Mouse (Mus musculus) neural tube, embryonic 12.5 days (tissue): ENCODE data around the gene Rfk. TPM values are rescaled to one million over a fixed set of nuclear protein-coding genes. Genes with fewer than 3 reads are reported as not detected.

Source experiments
- ATAC-seq: fragments of 200-750 bp; cut with Nextera tagmentation; 2 replicates; pipeline ENCODE4 v1.8.0; 2017; ENCODE audit warnings: low read depth, mild to moderate bottlenecking, moderate TSS enrichment, moderate library complexity; ENCODE audit not compliant: low FRiP score
- H3K27ac ChIP-seq: fragments of 300-500 bp; sonication (generic); 2 replicates; pipeline ENCODE4 v1.5.1; 2016
- H3K27me3 ChIP-seq: fragments of 300-500 bp; sonication (generic); replicated peaks from 2 replicates; pipeline ENCODE4 v1.6.1; 2016; ENCODE audit warnings: mild to moderate bottlenecking
- H3K36me3 ChIP-seq: fragments of 300-500 bp; sonication (generic); 2 replicates; pipeline ENCODE4 v1.6.1; 2016; ENCODE audit warnings: mild to moderate bottlenecking
- H3K4me1 ChIP-seq: fragments of 300-500 bp; sonication (generic); 2 replicates; pipeline ENCODE4 v1.6.1; 2016
- H3K4me2 ChIP-seq: fragments of 300-500 bp; sonication (generic); replicated peaks from 2 replicates; pipeline ENCODE4 v1.6.1; 2016; ENCODE audit warnings: mild to moderate bottlenecking
- H3K4me3 ChIP-seq: fragments of 300-500 bp; sonication (generic); 2 replicates; pipeline ENCODE4 v1.5.1; 2016
- H3K9ac ChIP-seq: fragments of 300-500 bp; sonication (generic); 2 replicates; pipeline ENCODE4 v1.6.1; 2016; ENCODE audit warnings: mild to moderate bottlenecking
- H3K9me3 ChIP-seq: fragments of 300-500 bp; sonication (generic); 2 replicates; pipeline ENCODE4 v1.6.1; 2016; ENCODE audit warnings: mild to moderate bottlenecking
- WGBS: fragments of 180-500 bp; shearing (Covaris S2); methylation state at CpG from one replicate; pipeline ENCODE4 v1.1.7; 2016; 5-methylcytosine and 5-hydroxymethylcytosine counted together
- polyA plus RNA-seq: library from polyadenylated mRNA; unstranded; fragments of >200 nt; fragmentation: Nextera tagmentation; extraction: Ambion mirVana; gene quantifications from 2 replicates; pipeline ENCODE4 v1.2.1, GENCODE M21; 2016

The Rfk gene
- polyA plus RNA-seq, 1 experiment from 2014 or later: 94.8 TPM

DNA sequence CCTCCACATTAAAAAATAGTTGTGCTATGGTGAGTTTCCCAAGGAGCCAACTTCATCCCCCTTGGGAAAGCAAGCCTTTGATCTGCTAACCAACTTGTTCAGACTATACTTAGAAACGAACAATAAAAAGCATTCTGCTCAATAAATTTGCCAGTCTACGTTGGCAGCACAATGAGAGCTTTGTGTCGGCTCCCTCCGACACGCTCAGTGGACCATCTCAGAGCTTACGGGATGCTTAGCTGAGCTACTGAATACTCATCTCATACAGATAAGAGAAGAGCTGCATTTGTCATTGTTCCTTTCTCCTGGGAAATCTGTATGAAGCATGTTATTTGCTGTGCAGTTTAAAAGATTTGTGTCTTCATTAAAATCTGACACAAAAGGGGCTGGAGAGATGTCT is 7.4 kb upstream of the Rfk start:
- peak; percentile 67; the same call in 1 of the 2 replicates for ATAC-seq
- 14% methylated on average over 6 of the region's 6 CpGs for WGBS

DNA sequence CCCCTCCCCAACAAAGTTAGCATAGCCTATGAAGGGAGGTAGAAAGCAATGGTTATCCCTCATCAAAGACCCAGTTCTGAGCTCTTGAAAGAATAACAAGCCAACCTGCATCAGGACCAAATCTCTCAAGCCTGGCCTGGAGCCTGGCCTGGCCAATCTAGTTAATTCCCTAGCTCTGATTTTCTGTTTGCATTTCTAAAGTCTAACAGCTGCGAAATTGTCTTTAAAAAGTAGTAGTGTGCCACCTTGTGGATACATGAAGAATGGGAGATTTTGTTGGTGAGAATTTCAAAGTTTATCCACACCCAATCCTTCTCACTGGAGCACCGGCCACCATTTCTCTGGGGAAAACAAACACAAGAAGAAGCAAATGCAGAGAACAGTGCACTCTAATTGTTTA is 5.4 kb upstream of the Rfk start:
- Histone ChIP-seq H3K27me3 (no peaks in the 10 kb centered on the region), H3K4me2 (no peak overlapping the region), H3K27ac (no peak overlapping the region), H3K36me3 (no peaks in the 10 kb centered on the region), H3K4me1 (no peaks in the 10 kb centered on the region), H3K9me3 (no peaks in the 10 kb centered on the region), H3K9ac (no peak overlapping the region), H3K4me3 (no peak overlapping the region)
- 23% methylated on average over 2 of the region's 2 CpGs for WGBS
- ATAC-seq: no peak

More for the DNA sequence above, 7.4 kb upstream of the Rfk start:
- Histone ChIP-seq H3K9ac (no peak overlapping the region), H3K4me1 (no peaks in the 10 kb centered on the region), H3K27ac (no peak overlapping the region), H3K4me3 (no peak overlapping the region), H3K4me2 (no peak overlapping the region), H3K9me3 (no peaks in the 10 kb centered on the region), H3K27me3 (no peaks in the 10 kb centered on the region), H3K36me3 (no peaks in the 10 kb centered on the region)

DNA sequence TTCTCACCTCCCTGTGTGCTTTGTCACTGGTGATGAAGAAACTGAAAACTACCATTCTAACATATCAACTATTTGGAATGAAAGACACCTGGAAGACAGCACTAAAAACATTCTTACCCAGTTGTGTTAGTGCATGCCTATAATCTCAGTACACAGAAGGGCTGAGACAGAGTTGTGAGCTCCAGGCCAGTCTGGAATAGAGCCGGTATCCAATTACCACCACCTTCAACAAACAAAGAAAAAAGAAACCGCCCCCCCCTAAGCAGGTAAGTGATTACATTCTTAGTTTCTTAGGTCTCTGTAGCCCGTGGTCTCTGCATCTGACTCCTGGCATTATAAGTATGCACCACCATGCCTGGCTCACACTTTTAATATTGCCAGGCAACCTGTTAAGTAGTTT is 977 bp upstream of the Rfk start:
- Histone ChIP-seq H3K4me1 (peaks cover 9% of the 10 kb centered on the region), H3K36me3 (no peaks in the 10 kb centered on the region), H3K9me3 (no peaks in the 10 kb centered on the region), H3K27ac (no peak overlapping the region), H3K4me3 (no peak overlapping the region), H3K4me2 (no peak overlapping the region; the same call in 1 of the 2 replicates), H3K9ac (no peak overlapping the region), H3K27me3 (no peaks in the 10 kb centered on the region)
- WGBS: 11% methylated on average over 3 of the region's 3 CpGs
- ATAC-seq: no peak

DNA sequence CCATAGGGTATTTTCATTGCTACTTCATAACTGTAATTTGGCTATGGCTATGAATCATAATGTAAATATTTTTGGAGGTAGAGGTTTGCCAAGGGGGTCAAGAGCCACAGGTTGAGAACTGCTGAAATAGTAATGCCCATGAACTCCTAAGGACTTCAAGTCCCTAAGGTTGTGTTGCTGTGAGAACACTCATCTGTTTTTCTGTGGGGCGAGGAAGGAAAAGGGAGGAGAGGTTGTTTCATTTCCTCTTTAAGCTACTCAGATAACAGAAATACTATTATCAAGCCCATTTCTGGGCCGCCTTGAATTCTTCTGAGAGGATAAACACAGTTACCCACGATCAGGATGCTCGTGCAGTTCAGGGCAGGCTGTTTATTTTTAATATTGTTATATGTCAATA is 3.0 kb downstream of the Rfk start:
- Histone ChIP-seq H3K4me1 (peaks cover 9% of the 10 kb centered on the region), H3K27me3 (no peaks in the 10 kb centered on the region), H3K4me2 (no peak overlapping the region), H3K4me3 (no peak overlapping the region), H3K9ac (no peak overlapping the region), H3K27ac (no peak overlapping the region), H3K36me3 (peaks cover 19% of the 10 kb centered on the region), H3K9me3 (no peaks in the 10 kb centered on the region)
- no peak for ATAC-seq
- WGBS: 87% methylated on average over 4 of the region's 4 CpGs

DNA sequence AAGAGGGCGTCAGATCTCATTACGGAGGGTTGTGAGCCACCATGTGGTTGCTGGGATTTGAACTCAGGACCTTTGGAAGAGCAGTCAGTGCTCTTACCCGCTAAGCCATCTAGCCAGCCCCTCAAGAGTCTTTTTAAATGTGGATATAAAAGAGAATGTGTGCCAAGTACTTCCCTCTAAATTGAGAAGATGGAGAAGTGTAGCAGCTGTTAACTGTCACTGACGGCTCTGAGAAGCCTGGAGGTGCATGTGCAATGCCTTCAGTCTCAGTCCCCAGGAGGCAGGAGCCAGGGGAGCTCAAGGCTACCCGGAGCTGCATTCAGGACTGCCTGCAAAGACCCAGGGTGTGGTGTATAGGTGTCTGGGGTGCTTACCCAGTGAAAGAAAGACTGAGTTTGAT is 4.1 kb downstream of the Rfk start:
- Histone ChIP-seq H3K4me1 (peaks cover 9% of the 10 kb centered on the region), H3K27me3 (no peaks in the 10 kb centered on the region), H3K9me3 (no peaks in the 10 kb centered on the region), H3K9ac (no peak overlapping the region), H3K4me2 (no peak overlapping the region), H3K4me3 (no peak overlapping the region), H3K36me3 (peaks cover 19% of the 10 kb centered on the region), H3K27ac (no peak overlapping the region)
- WGBS: 83% methylated on average over 5 of the region's 5 CpGs
- ATAC-seq: no peak

DNA sequence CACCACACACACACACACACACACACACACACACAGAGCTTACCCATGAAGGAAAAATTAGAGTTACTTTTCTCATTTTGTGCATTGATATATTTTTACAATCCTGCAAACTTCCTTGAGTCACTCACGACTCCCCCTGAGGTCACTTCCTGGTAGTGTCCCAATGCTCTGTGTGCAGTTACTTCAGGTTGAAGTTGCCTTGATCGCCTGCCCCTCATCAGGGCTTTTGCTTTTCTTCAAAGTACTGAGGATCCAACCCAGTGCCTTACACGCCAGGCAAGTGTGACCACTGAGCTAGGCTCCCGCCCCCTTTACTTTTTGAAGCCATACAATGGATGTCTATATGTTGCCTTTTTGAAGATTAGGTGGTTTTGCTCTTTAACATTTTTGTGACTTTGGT is 6.1 kb downstream of the Rfk start:
- Histone ChIP-seq H3K36me3 (peaks cover 19% of the 10 kb centered on the region), H3K9ac (no peak overlapping the region), H3K9me3 (no peaks in the 10 kb centered on the region), H3K27me3 (no peaks in the 10 kb centered on the region), H3K4me2 (no peak overlapping the region), H3K4me3 (no peak overlapping the region), H3K27ac (no peak overlapping the region), H3K4me1 (peaks cover 3% of the 10 kb centered on the region; the same call in 1 of the 2 replicates)
- 86% methylated on average over 4 of the region's 4 CpGs for WGBS
- no peak for ATAC-seq

DNA sequence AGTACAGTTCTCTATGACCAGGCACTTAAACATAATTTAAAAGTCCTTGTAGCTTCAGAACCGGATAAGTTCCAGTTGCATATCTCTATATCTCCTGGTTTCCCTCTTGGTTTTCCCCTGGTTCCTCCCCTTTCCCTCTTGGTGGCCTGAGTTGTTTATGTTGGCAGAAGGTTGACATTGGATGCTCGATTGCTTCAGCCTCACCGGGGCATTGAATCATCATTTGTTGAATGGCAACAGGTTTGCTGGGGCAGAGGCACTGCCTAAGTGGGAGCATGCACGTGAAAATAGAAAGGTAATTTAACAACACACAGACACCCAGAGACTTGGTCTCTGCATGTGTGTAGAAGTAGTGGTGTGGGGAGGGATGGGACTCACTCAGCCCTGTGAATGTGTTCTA is 6.7 kb downstream of the Rfk start:
- 85% methylated on average over 4 of the region's 4 CpGs for WGBS
- Histone ChIP-seq H3K27ac (no peak overlapping the region), H3K27me3 (no peaks in the 10 kb centered on the region), H3K4me2 (no peak overlapping the region), H3K9me3 (no peaks in the 10 kb centered on the region), H3K36me3 (peaks cover 19% of the 10 kb centered on the region), H3K9ac (no peak overlapping the region), H3K4me1 (no peaks in the 10 kb centered on the region), H3K4me3 (no peak overlapping the region)
- no peak for ATAC-seq

DNA sequence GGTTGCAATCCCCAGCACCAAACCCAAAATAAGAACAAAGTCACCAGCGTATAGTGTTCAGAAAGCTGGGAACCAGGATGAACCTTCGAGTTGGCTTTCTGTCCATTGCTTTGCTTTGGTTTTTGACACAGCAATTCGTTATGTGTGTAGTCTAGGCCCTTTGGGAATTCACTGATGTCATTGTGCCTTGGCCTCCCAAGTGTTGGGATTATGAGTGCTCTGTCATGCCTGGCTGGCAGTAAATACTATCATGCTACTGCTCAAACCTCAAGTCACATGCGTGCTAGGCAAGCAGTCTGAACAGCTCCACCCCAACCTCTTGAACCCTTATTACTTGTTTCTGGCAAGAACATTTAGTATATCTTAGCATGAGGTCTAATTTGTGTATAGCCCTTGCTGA is 9.3 kb downstream of the Rfk start:
- 89% methylated on average over 4 of the region's 4 CpGs for WGBS
- H3K36me3 ChIP-seq: peaks cover 19% of the 10 kb centered on the region
- no peak overlapping the region for H3K4me2 ChIP-seq
- no peak overlapping the region for H3K4me3 ChIP-seq
- H3K9me3 ChIP-seq: 0 out of 2 replicates have a peak, but pooled peaks cover 6% of the 10 kb centered on the region
- H3K27ac ChIP-seq: no peak overlapping the region
- no peak for ATAC-seq
- no peaks in the 10 kb centered on the region for H3K27me3 ChIP-seq
- no peaks in the 10 kb centered on the region for H3K4me1 ChIP-seq
- H3K9ac ChIP-seq: no peak overlapping the region

DNA sequence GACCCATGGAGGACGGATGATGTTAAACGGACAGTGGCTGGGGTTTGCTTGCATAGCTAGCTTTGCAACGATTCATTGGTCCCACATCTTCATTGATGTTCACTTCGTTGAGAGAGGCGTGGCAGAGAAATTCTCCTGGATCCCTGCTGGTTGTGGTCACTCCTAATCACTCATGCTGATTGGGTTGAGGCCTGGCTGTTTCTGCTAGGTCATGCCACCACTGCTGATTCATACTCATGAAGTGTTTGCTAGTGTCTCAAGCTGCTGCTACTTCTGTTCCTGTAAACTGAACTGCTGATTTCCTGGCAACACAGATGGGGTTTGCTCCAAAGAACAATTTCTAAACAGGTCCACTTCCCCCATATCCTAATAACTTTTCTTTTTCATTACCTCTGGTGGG is 13.0 kb downstream of the Rfk start:
- no peak overlapping the region for H3K4me3 ChIP-seq
- no peak for ATAC-seq
- H3K9me3 ChIP-seq: 0 out of 2 replicates have a peak, but pooled peaks cover 6% of the 10 kb centered on the region
- no peak overlapping the region for H3K9ac ChIP-seq
- H3K27me3 ChIP-seq: no peaks in the 10 kb centered on the region
- 91% methylated on average over 5 of the region's 5 CpGs for WGBS
- H3K4me1 ChIP-seq: no peaks in the 10 kb centered on the region
- no peak overlapping the region for H3K4me2 ChIP-seq
- H3K36me3 ChIP-seq: no peaks in the 10 kb centered on the region
- H3K27ac ChIP-seq: no peak overlapping the region

DNA sequence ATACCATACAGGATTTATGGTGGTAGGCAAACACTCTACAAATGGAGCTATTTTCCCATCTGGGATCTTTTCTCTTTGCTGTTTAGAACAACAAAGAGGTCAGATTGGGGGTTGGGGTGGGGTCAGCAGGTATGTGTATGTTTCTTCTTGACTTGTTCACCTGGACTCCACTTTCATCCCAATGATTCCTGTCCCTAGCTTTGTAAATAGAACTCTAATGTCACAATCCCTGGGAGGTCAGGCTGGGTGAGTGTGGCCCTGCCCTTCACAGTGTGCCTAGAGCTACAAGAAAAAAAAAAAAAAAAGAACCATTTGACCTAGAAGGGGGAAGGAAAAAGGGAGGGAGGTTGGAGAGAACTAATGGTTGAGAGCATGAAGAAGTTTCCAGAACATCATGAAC is 14.7 kb downstream of the Rfk start:
- no peak overlapping the region for H3K4me2 ChIP-seq
- H3K4me3 ChIP-seq: no peak overlapping the region
- no peaks in the 10 kb centered on the region for H3K36me3 ChIP-seq
- H3K27me3 ChIP-seq: no peaks in the 10 kb centered on the region
- H3K27ac ChIP-seq: no peak overlapping the region
- no peak overlapping the region for H3K9ac ChIP-seq
- H3K4me1 ChIP-seq: no peaks in the 10 kb centered on the region
- no peak for ATAC-seq
- H3K9me3 ChIP-seq: 0 out of 2 replicates have a peak, but pooled peaks cover 6% of the 10 kb centered on the region

DNA sequence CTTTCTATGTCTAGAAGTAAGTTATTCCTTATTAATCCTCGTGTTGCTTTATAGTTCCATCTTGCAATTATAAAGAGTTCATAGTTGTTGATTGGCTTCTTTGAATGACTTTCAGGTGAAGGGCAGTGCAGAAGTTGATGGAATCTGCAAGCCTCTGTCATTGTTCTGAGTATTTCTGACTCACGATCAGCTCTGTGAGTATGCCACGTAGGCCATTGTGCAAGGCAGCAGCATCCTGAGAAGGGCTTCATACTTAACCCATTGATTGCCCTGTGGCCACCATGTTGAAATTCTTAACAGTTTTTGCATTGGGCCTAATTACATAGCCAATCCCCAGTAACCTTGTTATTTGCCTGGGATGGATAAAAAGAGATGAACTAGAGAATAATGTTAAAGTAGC is 15.5 kb downstream of the Rfk start:
- Histone ChIP-seq H3K9ac (no peak overlapping the region), H3K4me1 (no peaks in the 10 kb centered on the region), H3K27ac (no peak overlapping the region), H3K27me3 (no peaks in the 10 kb centered on the region), H3K9me3 (0 out of 2 replicates have a peak, but pooled peaks cover 6% of the 10 kb centered on the region), H3K36me3 (no peaks in the 10 kb centered on the region), H3K4me3 (no peak overlapping the region), H3K4me2 (no peak overlapping the region)
- ATAC-seq: no peak
- 71% methylated on average over 3 of the region's 3 CpGs for WGBS

DNA sequence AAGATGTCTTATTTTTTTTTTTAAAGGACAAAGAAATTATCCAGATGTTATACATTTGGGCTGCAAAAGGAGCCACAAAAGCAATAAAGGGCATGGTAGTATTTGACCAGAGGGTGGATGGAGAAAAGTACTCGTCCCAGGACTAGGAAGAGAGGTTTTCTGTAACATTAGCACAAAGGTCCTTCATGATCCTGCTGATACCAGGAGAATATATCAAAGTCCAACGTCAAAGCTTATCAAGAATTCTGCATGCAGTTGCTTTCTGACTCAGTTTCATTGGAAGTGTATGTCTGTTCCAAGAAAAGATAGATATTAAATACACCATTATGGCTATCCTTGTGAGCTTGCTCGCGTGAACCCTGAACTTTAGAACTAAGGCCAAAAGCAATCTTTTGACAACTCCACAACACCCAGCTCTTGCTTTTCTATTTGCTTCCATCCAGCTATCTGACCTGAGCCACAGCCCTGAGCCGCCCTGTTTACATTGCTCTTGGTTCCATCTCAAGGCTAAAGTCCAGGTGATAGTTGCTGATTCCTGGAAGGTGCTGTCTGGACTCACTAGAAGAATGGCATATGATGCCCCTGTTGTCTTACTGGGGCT is 16.7 kb downstream of the Rfk start:
- WGBS: 91% methylated on average over 5 of the region's 5 CpGs

DNA sequence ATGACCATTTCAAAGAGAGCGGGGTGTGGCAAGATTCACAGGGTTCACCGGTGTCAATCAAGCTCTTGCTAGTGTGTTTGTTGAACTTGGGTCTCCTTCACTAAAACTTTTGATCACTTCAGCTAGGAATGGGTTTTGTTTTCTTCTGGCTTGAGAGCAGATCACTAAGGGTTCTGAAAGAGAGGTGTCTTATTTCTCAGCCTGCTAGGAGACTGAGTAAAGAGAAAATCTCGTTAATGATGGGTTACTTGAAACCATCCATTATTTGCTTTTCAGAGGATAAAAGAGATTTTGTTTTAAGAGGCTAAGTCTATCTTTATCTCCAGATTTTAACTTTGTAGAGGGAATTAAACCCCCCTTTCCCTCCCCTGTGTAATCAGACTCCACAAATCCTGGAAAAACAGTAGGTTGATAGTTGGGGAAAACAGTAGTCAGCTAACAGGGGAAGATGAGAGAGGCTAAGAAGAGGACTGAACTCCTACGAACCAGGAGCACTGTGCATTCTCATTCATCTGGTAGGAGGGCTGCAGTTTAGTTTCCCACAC is 19.1 kb downstream of the Rfk start:
- no peak overlapping the region for H3K27ac ChIP-seq
- ATAC-seq: no peak

More for the DNA sequence above, 16.7 kb downstream of the Rfk start:
- no peak overlapping the region for H3K4me2 ChIP-seq
- no peaks in the 10 kb centered on the region for H3K36me3 ChIP-seq
- H3K4me1 ChIP-seq: no peaks in the 10 kb centered on the region
- ATAC-seq: no peak
- H3K4me3 ChIP-seq: no peak overlapping the region
- no peak overlapping the region for H3K9ac ChIP-seq
- no peak overlapping the region for H3K27ac ChIP-seq
- H3K9me3 ChIP-seq: 0 out of 2 replicates have a peak, but pooled peaks cover 6% of the 10 kb centered on the region
- no peaks in the 10 kb centered on the region for H3K27me3 ChIP-seq

More for the DNA sequence above, 19.1 kb downstream of the Rfk start:
- WGBS: 75% methylated on average over 4 of the region's 4 CpGs
- Histone ChIP-seq H3K9me3 (no peaks in the 10 kb centered on the region), H3K9ac (no peak overlapping the region), H3K4me3 (no peak overlapping the region), H3K4me2 (no peak overlapping the region), H3K36me3 (no peaks in the 10 kb centered on the region), H3K27me3 (no peaks in the 10 kb centered on the region), H3K4me1 (no peaks in the 10 kb centered on the region)
